Mouse (Mus musculus) lung, embryonic 15.5 days (tissue): ENCODE results near the gene Npas3. TPM values are rescaled to one million over a fixed set of nuclear protein-coding genes. Genes with fewer than 3 reads are reported as not detected.

Source experiments
- ATAC-seq: fragments of 200-750 bp; cut with Nextera tagmentation; 2 replicates; pipeline ENCODE4 v1.8.0; 2017; ENCODE audit warnings: moderate number of reproducible peaks, borderline replicate concordance; ENCODE audit not compliant: low FRiP score, low TSS enrichment; ENCODE audit errors: extremely low read depth
- H3K27ac ChIP-seq: fragments of 300-500 bp; sonication (generic); 2 replicates; pipeline ENCODE4 v1.5.1; 2015; ENCODE audit warnings: moderate library complexity, mild to moderate bottlenecking, inconsistent platforms
- H3K27me3 ChIP-seq: fragments of 300-500 bp; sonication (generic); 2 replicates; pipeline ENCODE4 v1.6.1; 2015; ENCODE audit warnings: inconsistent platforms
- H3K36me3 ChIP-seq: fragments of 300-500 bp; sonication (generic); 2 replicates; pipeline ENCODE4 v1.6.1; 2015; ENCODE audit warnings: inconsistent platforms
- H3K4me1 ChIP-seq: fragments of 300-500 bp; sonication (generic); 2 replicates; pipeline ENCODE4 v1.6.1; 2015; ENCODE audit warnings: inconsistent platforms
- H3K4me2 ChIP-seq: fragments of 300-500 bp; sonication (generic); 2 replicates; pipeline ENCODE4 v1.6.1; 2015; ENCODE audit warnings: inconsistent platforms, mild to moderate bottlenecking, moderate library complexity
- H3K4me3 ChIP-seq: fragments of 300-500 bp; sonication (generic); 2 replicates; pipeline ENCODE4 v1.5.1; 2015; ENCODE audit warnings: mild to moderate bottlenecking, inconsistent platforms
- H3K9ac ChIP-seq: fragments of 300-500 bp; sonication (generic); 2 replicates; pipeline ENCODE4 v1.6.1; 2015; ENCODE audit warnings: inconsistent platforms
- H3K9me3 ChIP-seq: fragments of 300-500 bp; sonication (generic); 2 replicates; pipeline ENCODE4 v1.6.1; 2016; ENCODE audit warnings: inconsistent platforms
- WGBS: fragments of 180-500 bp; shearing (Covaris S2); methylation state at CpG from one replicate; pipeline ENCODE4 v1.1.7; 2015; 5-methylcytosine and 5-hydroxymethylcytosine counted together
- polyA plus RNA-seq: library from polyadenylated mRNA; unstranded; fragments of >200 nt; fragmentation: Nextera tagmentation; extraction: Ambion mirVana; gene quantifications from 2 replicates; pipeline ENCODE4 v1.2.1, GENCODE M21; 2015

Npas3 gene
- polyA plus RNA-seq, 1 experiment from 2014 or later = 0.59 TPM

DNA sequence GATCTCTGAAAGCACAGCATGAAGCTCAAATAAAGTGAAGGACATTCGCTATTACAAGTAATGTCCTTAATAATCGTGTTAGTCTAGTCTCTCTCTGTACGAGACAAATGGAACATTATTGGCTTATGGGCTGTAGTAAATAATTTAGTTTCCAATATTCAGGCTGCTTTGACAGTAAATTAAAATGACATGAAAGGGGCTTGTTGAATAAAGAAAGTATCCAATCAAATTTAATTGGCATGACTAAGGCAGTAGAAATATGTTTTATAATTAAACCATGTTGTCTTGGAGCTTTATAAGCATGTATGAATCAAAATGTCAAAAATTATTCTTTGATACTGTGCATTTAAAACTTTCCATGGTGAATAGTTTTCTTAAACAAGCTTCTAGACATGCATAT lies 278.6 kb downstream of the Npas3 start:
- WGBS = 89% methylated on average over 3 of the region's 3 CpGs
- H3K36me3 ChIP-seq = no peaks in the 10 kb centered on the region
- H3K9ac ChIP-seq = no peak overlapping the region
- no peak overlapping the region for H3K27ac ChIP-seq
- no peak overlapping the region for H3K4me2 ChIP-seq
- H3K4me3 ChIP-seq = no peak overlapping the region
- no peak for ATAC-seq
- H3K9me3 ChIP-seq = no peaks in the 10 kb centered on the region
- no peaks in the 10 kb centered on the region for H3K27me3 ChIP-seq
- no peaks in the 10 kb centered on the region for H3K4me1 ChIP-seq

DNA sequence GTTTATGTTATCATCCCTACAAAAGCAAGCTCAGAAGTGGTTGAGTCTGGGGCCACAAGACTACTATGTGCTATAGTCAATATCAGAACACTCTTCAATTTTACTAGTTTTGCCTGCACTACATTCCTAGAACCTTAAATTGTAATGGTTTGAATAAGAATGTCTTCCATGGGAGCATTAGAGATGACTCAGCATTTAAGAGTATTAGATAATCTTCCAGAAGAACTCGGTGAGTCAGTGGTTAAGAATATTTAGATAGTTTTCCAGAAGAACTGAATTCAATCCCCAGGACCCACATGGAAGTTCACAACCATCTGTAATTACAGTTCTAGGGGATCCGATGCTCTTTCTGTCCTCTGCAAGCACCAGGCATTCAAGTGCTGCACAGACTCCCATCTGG lies 280.9 kb downstream of the Npas3 start:
- H3K9me3 ChIP-seq = no peaks in the 10 kb centered on the region
- H3K4me3 ChIP-seq = no peak overlapping the region
- no peak overlapping the region for H3K4me2 ChIP-seq
- 85% methylated on average over 2 of the region's 2 CpGs for WGBS
- no peaks in the 10 kb centered on the region for H3K36me3 ChIP-seq
- no peaks in the 10 kb centered on the region for H3K27me3 ChIP-seq
- H3K27ac ChIP-seq = no peak overlapping the region
- H3K4me1 ChIP-seq = no peaks in the 10 kb centered on the region
- no peak overlapping the region for H3K9ac ChIP-seq
- no peak for ATAC-seq

DNA sequence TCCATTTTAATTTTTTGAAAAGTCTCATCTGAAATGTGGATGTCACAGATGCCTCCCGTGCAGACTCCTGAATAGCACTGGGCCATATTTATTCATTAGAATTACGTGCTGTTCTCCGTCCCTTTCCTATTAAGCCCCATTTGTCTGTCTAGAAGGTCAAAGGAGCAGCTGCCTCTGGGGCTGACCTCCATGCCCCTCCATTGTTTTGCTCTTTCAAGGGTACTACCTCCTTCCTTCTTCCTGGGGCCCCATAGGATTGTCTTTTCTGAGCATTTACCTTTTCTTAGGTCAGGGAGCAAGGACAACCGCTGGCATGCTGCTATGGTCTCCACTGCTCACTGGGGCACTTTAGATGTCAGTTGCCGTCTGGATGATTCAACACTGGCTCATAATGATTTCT lies 288.3 kb downstream of the Npas3 start:
- WGBS = 64% methylated on average over 5 of the region's 5 CpGs
- Histone ChIP-seq H3K36me3 (no peaks in the 10 kb centered on the region), H3K27ac (no peak overlapping the region), H3K4me1 (no peaks in the 10 kb centered on the region), H3K9me3 (no peaks in the 10 kb centered on the region), H3K27me3 (no peaks in the 10 kb centered on the region), H3K4me2 (no peak overlapping the region), H3K4me3 (no peak overlapping the region), H3K9ac (no peak overlapping the region)
- no peak for ATAC-seq

DNA sequence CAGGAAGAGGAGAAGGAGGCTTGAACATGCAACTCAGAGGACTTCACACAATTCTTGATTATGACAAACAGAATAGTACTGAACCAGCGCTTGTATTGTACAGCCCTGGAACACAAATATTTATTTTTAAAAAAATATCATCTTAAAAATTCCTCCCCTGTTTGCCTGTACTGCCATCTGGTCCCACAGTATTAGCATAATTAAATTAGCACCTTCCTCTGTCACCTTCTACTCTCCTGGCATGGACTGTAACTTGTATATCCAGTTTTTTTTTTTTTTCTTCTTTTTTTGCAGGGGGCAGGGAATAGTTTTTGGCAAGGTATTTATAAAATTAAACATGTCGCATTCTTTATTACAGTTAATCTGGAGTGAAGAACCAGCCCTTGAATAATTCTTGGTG lies 307.9 kb downstream of the Npas3 start:
- Histone ChIP-seq H3K9ac (no peak overlapping the region), H3K36me3 (no peaks in the 10 kb centered on the region), H3K9me3 (no peaks in the 10 kb centered on the region), H3K27me3 (no peaks in the 10 kb centered on the region), H3K4me2 (no peak overlapping the region), H3K4me3 (no peak overlapping the region), H3K27ac (no peak overlapping the region), H3K4me1 (no peaks in the 10 kb centered on the region)
- WGBS = 84% methylated on average over 2 of the region's 2 CpGs
- no peak for ATAC-seq

DNA sequence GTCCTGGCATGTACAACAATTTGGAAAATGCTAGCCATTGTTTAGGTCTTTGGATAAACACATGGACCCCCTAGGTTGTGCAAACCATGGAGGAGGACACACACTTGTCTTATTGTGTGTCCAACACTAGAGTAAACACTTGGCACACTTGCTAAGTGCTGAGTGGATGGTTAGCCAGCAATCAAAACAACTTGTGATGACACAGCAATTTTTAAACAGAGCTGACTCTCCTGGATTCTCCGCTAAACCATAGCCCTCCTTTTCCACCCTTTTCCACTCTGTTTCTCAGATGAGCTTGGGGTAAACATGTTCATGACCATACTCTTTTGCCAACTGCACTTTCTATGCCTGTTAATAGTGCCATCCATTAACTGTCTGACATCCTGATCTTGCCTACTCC lies 309.8 kb downstream of the Npas3 start:
- H3K4me2 ChIP-seq = no peak overlapping the region
- H3K27ac ChIP-seq = no peak overlapping the region
- no peak for ATAC-seq
- no peaks in the 10 kb centered on the region for H3K9me3 ChIP-seq
- WGBS = 71% methylated on average over 1 of the region's 1 CpGs
- H3K4me1 ChIP-seq = no peaks in the 10 kb centered on the region
- H3K27me3 ChIP-seq = no peaks in the 10 kb centered on the region
- H3K4me3 ChIP-seq = no peak overlapping the region
- H3K9ac ChIP-seq = no peak overlapping the region
- H3K36me3 ChIP-seq = no peaks in the 10 kb centered on the region

DNA sequence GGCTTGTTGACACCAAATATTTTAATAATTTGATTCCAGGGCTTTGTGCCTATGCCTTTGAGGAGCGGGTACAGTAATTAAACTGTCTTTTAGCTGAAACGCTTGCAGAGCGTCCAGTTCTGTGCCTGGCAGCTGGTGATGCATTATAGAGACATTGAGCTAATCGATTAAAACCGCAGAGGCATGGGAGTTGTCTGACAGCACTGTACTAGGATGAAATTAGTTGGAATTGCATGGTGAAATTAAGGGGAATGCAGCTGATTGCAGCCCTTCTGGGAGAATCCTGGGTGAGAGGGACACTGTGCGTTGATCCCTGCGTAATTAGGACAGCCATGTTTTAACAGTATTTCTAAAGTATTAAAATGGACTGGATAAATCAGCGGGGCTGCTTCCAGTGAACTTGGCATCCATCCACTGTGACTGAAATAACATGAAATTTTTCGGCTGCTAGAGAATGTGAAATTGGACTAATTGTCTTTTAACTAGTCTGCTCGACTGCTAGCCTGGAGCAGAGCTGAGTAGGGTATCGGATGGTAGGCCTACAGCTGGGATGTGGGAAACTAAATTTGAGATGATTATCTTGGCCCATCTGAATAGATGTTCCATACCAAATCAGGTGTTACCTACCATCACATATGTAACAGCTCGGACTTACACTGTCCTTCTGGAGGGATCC lies 318.4 kb downstream of the Npas3 start:
- Histone ChIP-seq H3K36me3 (no peaks in the 10 kb centered on the region), H3K4me3 (no peak overlapping the region), H3K4me2 (no peak overlapping the region), H3K4me1 (no peaks in the 10 kb centered on the region), H3K27ac (no peak overlapping the region), H3K27me3 (no peaks in the 10 kb centered on the region), H3K9me3 (no peaks in the 10 kb centered on the region), H3K9ac (no peak overlapping the region)
- no peak for ATAC-seq
- WGBS = 69% methylated on average over 12 of the region's 12 CpGs

DNA sequence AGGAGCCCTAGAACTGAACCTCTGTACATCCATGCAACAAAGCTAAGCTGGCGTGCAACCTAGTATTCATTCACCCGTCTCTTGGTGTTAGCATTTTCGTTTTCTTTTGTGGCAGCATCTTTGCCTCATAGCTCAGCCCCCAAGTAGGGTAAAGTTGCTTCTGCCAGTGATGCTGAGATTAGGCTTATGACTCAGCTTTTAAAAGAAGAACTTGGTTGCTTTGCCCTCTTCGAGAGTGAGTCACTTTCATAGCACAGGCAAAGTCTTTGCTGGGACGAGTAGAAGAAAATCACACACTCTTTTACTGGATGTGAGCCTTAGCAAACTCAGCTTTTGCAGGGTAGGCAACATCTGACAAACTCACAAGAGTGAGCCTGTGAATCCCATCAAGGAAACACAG lies 332.7 kb downstream of the Npas3 start:
- Histone ChIP-seq H3K36me3 (no peaks in the 10 kb centered on the region), H3K9me3 (no peaks in the 10 kb centered on the region), H3K4me2 (no peak overlapping the region), H3K27ac (no peak overlapping the region), H3K4me3 (no peak overlapping the region), H3K4me1 (no peaks in the 10 kb centered on the region), H3K27me3 (no peaks in the 10 kb centered on the region), H3K9ac (no peak overlapping the region)
- ATAC-seq = no peak
- WGBS = 89% methylated on average over 5 of the region's 5 CpGs

DNA sequence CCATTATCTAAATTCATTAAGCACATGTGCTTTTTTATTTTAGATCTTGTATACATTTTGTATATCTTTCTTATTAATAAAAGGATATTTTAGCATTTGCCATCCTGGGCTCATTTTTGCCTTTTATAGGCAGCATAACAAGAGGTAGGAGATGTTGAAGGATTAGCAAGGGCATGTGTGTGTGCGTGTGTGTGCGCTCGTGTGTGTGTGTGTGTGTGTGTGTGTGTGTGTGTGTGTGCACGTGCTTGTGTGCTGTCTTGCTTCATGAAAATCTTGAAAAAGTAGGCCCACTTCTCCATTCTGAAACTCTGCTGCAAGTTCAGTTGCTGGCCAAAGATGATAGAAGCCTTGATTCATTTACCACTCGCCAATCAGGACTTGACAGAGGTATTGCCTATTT lies 338.8 kb downstream of the Npas3 start:
- no peak for ATAC-seq
- no peak overlapping the region for H3K9ac ChIP-seq
- no peaks in the 10 kb centered on the region for H3K9me3 ChIP-seq
- H3K4me2 ChIP-seq = no peak overlapping the region
- H3K27ac ChIP-seq = no peak overlapping the region
- 0 out of 2 replicates have a peak, but pooled peaks cover 4% of the 10 kb centered on the region for H3K4me1 ChIP-seq
- no peaks in the 10 kb centered on the region for H3K27me3 ChIP-seq
- H3K4me3 ChIP-seq = no peak overlapping the region
- WGBS = 76% methylated on average over 5 of the region's 5 CpGs
- no peaks in the 10 kb centered on the region for H3K36me3 ChIP-seq

DNA sequence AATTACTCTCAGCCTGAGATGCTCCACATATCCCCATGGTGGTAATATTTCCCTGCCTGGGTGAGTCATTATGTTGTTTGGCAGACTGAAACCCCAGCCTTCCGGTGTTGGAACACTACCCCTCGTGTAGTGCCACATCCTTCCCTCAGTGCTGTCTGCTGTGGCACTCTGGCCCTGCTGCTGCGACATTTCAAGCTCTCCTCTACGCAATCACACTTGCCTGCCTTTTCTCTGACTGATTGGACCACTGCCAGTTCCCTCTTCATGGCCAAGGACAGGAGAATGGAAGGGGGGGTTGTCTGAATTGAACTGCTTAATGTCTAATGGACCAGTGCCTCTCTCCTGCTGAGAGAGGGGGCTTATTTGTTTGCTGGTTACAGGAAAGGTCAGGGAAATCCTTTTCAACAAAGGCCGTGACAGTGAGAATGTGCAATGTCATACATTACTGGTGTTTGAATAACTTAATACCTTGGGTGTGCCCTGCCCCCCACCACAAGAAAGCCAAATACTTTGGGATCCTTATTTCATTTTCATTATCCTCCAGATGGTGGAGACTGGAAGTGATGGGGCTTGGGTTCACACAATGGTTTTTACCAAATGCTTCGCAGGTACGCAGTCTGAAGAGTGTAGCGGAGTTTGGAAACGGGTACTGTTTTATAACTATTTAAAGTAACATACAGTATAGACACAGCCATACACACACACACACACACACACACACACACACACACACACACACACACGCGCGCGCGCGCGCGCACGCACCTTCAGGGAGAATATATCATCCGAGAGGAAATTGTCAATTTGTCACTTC lies 339.4 kb downstream of the Npas3 start:
- ATAC-seq = no peak
- no peaks in the 10 kb centered on the region for H3K9me3 ChIP-seq
- no peaks in the 10 kb centered on the region for H3K27me3 ChIP-seq
- 69% methylated on average over 19 of the region's 19 CpGs for WGBS
- H3K4me1 ChIP-seq = 0 out of 2 replicates have a peak, but pooled peaks cover 4% of the 10 kb centered on the region
- H3K4me2 ChIP-seq = no peak overlapping the region
- H3K27ac ChIP-seq = no peak overlapping the region
- H3K9ac ChIP-seq = no peak overlapping the region
- no peaks in the 10 kb centered on the region for H3K36me3 ChIP-seq
- H3K4me3 ChIP-seq = no peak overlapping the region

DNA sequence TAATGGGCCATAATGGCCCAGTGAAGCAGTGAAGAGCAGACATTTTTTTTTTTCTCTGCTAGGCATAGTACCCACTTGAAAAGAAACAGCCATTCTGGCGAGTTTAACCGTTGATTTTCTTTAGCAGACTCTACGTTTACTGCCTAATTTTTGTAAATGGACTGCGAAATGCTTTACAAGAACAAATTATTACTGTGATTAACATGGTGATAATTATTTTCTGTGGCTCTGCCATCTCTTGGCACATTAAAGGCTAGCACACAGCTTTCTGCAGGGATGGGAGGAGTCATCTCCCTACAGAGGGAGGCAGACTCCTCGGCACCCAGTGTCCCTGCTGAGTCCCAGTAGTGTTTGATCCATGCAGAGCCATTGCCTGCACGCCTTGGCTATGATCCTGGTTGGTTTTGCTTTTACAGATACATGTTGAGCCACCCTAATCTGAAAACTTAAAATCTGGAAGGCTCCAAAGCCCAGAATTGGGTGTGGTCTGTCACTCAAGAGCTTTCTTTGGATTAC lies 341.0 kb downstream of the Npas3 start:
- Histone ChIP-seq H3K36me3 (no peaks in the 10 kb centered on the region), H3K4me2 (no peak overlapping the region), H3K27me3 (no peaks in the 10 kb centered on the region), H3K9ac (no peak overlapping the region), H3K9me3 (no peaks in the 10 kb centered on the region), H3K27ac (no peak overlapping the region), H3K4me3 (no peak overlapping the region), H3K4me1 (0 out of 2 replicates have a peak, but pooled peaks cover 4% of the 10 kb centered on the region)
- 50% methylated on average over 6 of the region's 6 CpGs for WGBS
- ATAC-seq = no peak

DNA sequence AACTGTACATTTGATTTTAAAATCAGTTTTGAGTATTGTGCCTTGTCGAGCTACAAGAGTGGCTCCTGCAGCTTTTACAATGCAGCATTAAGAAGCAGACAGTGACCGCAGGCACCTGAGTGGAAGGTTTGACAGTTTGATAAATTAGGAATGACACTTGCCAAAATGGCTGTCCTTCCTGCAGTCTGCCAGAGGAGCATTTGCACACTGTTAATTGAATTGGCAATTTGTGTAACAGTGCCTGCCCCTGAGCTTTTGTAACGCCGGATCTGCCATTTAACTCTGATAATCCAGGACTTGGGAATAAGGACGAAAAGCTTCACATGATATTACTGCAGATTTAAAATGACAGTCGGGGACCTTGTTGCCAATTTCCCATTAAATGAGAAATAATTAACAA lies 357.2 kb downstream of the Npas3 start:
- no peak overlapping the region for H3K27ac ChIP-seq
- no peaks in the 10 kb centered on the region for H3K36me3 ChIP-seq
- H3K27me3 ChIP-seq = no peaks in the 10 kb centered on the region
- no peak overlapping the region for H3K4me2 ChIP-seq
- no peak overlapping the region for H3K9ac ChIP-seq
- ATAC-seq = no peak
- no peak overlapping the region for H3K4me3 ChIP-seq
- no peaks in the 10 kb centered on the region for H3K9me3 ChIP-seq
- H3K4me1 ChIP-seq = no peaks in the 10 kb centered on the region
- WGBS = 78% methylated on average over 6 of the region's 6 CpGs

DNA sequence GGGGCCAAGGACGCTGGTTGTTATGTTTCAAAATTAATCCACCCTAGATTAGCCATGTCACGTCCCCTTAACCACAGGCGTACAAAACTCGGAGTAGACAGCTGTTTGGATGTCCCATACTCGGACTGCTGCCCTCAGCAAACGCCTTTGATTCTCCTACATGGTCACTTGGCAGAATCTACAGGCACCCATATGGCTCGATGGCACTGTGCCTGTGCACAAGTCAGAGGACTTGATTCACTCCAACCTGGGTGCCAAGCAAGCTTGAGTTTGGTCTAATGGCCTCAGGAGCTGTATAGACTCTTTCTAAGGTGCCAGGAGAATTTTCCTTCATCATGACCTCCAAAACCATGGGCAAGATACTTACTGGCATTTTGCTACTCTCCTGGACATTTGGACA lies 363.6 kb downstream of the Npas3 start:
- no peak overlapping the region for H3K9ac ChIP-seq
- no peaks in the 10 kb centered on the region for H3K27me3 ChIP-seq
- H3K4me3 ChIP-seq = no peak overlapping the region
- H3K9me3 ChIP-seq = no peaks in the 10 kb centered on the region
- H3K27ac ChIP-seq = no peak overlapping the region
- ATAC-seq = no peak
- 79% methylated on average over 7 of the region's 7 CpGs for WGBS
- no peaks in the 10 kb centered on the region for H3K36me3 ChIP-seq
- no peak overlapping the region for H3K4me2 ChIP-seq
- no peaks in the 10 kb centered on the region for H3K4me1 ChIP-seq
